Mouse (Mus musculus) testis, adult 2 months (tissue): ENCODE data around the gene Bend6.
"Not testable (repeated sequence)": the region's sequence is repeated elsewhere in the genome, so short reads cannot be mapped to it uniquely, and the experiment has no call there.

ENCODE experiments used
- CTCF ChIP-seq: fragments of 200-500 bp; IDR thresholded peaks from 2 replicates; pipeline ENCODE4 v1.5.1; 2012; ENCODE audit warnings: low read depth, mild to moderate bottlenecking, inconsistent platforms, low read length, moderate library complexity; ENCODE audit not compliant: control insufficient read depth, insufficient read depth, insufficient replicate concordance
- POLR2A ChIP-seq: fragments of 200-500 bp; IDR thresholded peaks from 2 replicates; pipeline ENCODE4 v1.6.1; 2012; ENCODE audit warnings: low read depth, mild to moderate bottlenecking, inconsistent platforms, low read length, moderate library complexity; ENCODE audit not compliant: control insufficient read depth

DNA sequence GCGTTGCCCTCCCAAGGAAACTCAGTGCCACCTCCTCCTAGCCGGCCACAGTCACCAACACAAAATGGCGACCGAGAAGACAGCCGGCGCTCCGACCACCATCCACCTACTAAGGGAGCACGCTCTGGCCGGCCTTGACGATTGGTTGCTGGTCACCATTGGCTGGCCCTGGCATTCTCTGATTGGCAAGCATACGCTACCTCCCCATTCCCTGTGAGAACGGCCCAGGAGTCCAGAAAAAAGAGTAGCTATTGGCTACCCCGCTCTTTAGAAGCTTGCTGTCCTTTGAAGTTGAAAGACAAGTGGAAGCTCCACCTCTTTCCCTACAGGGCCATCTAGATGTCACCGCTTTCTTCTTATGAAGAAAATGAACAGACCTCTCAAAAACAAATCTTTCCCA, 68.7 kb downstream of the Bend6 start:
- not testable (repeated sequence) for TF ChIP-seq CTCF, POLR2A
